Mouse (Mus musculus) kidney, adult 2 months (tissue): Measurements from ENCODE around the gene Psmd11.
"Not testable (repeated sequence)": the region's sequence is repeated elsewhere in the genome, so short reads cannot be mapped to it uniquely, and the experiment has no call there.

Experiments used
- CTCF ChIP-seq: fragments of 200-500 bp; conservative IDR thresholded peaks from 2 replicates; pipeline ENCODE4 v1.5.1; 2011; ENCODE audit warnings: low read depth, mild to moderate bottlenecking, control low read depth, low read length, moderate library complexity, mixed read lengths; ENCODE audit not compliant: insufficient read depth, insufficient read length
- POLR2A ChIP-seq: fragments of 200-500 bp; IDR thresholded peaks from one replicate; pipeline ENCODE4 v1.6.1; 2011; ENCODE audit warnings: low read depth, low read length, control low read depth

GRCm38 (mm10) chr11:80463605-80464130 is 35.3 kb downstream of the Psmd11 start:
- not testable (repeated sequence) for TF ChIP-seq POLR2A, CTCF
